Mouse (Mus musculus) ES-E14 (cell line): ENCODE measurements around the gene Cic. TPM values are rescaled to one million over a fixed set of nuclear protein-coding genes. Genes with fewer than 3 reads are reported as not detected.

Source experiments
- DNase-seq: peaks from one replicate; pipeline ENCODE4 v3.0.0-alpha.2; 2013; ENCODE audit warnings: low read depth, low spot score
- H3K27ac ChIP-seq: 2 replicates; pipeline ENCODE4 v1.5.1; 2012; ENCODE audit warnings: low read depth, mild to moderate bottlenecking, low read length, moderate library complexity, mixed read lengths; ENCODE audit not compliant: poor library complexity, insufficient read depth, severe bottlenecking
- H3K36me3 ChIP-seq: 2 replicates; pipeline ENCODE4 v1.6.1; 2012; ENCODE audit warnings: mild to moderate bottlenecking, low read length, moderate library complexity, mixed read lengths; ENCODE audit not compliant: control insufficient read depth, poor library complexity, insufficient read depth, severe bottlenecking
- H3K4me1 ChIP-seq, 2 experiments: fragments of 150-350 bp in 1 of 2; sonication (generic) in 1 of 2; 2 replicates each; pipeline ENCODE4 v1.6.1; 2012; ENCODE audit warnings: low read length in 2 of 2, mild to moderate bottlenecking in 1 of 2, mixed read lengths in 1 of 2; ENCODE audit not compliant: control insufficient read depth in 2 of 2, insufficient read depth in 2 of 2, poor library complexity in 1 of 2
- H3K4me3 ChIP-seq, 2 experiments: fragments of 150-350 bp in 1 of 2; sonication (generic) in 1 of 2; 2 replicates each; pipeline ENCODE4 v1.5.1; 2012; ENCODE audit warnings: low read length in 2 of 2, low read depth in 1 of 2, mild to moderate bottlenecking in 1 of 2, mixed read lengths in 1 of 2; ENCODE audit not compliant: insufficient read depth in 1 of 2, poor library complexity in 1 of 2, severe bottlenecking in 1 of 2
- H3K9ac ChIP-seq: 2 replicates; pipeline ENCODE4 v1.6.1; 2012; ENCODE audit warnings: low read depth, mild to moderate bottlenecking, low read length, mixed read lengths; ENCODE audit not compliant: poor library complexity, insufficient read depth, severe bottlenecking
- H3K9me3 ChIP-seq: fragments of 150-350 bp; sonication (generic); 2 replicates; pipeline ENCODE4 v1.6.1; 2012; ENCODE audit warnings: low read depth, mild to moderate bottlenecking, low read length; ENCODE audit not compliant: control insufficient read depth, insufficient read depth
- CHD2 ChIP-seq: IDR thresholded peaks from 2 replicates; pipeline ENCODE4 v1.6.1; 2014; ENCODE audit warnings: mild to moderate bottlenecking, low read depth, low read length, inconsistent platforms
- HCFC1 ChIP-seq: IDR thresholded peaks from 2 replicates; pipeline ENCODE4 v1.6.1; 2012; ENCODE audit warnings: low read length, inconsistent platforms, borderline replicate concordance; ENCODE audit not compliant: insufficient read depth
- MAFK ChIP-seq: IDR thresholded peaks from 2 replicates; pipeline ENCODE4 v1.6.1; 2014; ENCODE audit warnings: mild to moderate bottlenecking, low read depth, low read length, inconsistent platforms; ENCODE audit not compliant: insufficient read depth
- ZC3H11A ChIP-seq: IDR thresholded peaks from 2 replicates; pipeline ENCODE4 v1.6.1; 2012; ENCODE audit warnings: low read depth, mild to moderate bottlenecking, inconsistent platforms, low read length, borderline replicate concordance
- ZNF384 ChIP-seq: IDR thresholded peaks from 2 replicates; pipeline ENCODE4 v1.6.1; 2012; ENCODE audit warnings: low read depth, low read length, inconsistent platforms
- in situ Hi-C, 2 experiments: fragments of 600-800 bp; cut with MboI; formaldehyde crosslinking; loops; one replicate each; pipeline ENCODE4 v1.15.1; 2025; ENCODE audit warnings: low sequenced_read_pairs in 2 of 2, inconsistent platforms in 1 of 2; ENCODE audit not compliant: unreplicated experiment in 2 of 2
- total RNA-seq: library from RNA; depleted of rRNA; stranded (reverse); fragments of 300-350 nt; gene quantifications from 2 replicates; pipeline ENCODE4 v1.2.3, GENCODE M21; 2012

The Cic gene
- total RNA-seq, 1 experiment: 72.4 TPM

DNA sequence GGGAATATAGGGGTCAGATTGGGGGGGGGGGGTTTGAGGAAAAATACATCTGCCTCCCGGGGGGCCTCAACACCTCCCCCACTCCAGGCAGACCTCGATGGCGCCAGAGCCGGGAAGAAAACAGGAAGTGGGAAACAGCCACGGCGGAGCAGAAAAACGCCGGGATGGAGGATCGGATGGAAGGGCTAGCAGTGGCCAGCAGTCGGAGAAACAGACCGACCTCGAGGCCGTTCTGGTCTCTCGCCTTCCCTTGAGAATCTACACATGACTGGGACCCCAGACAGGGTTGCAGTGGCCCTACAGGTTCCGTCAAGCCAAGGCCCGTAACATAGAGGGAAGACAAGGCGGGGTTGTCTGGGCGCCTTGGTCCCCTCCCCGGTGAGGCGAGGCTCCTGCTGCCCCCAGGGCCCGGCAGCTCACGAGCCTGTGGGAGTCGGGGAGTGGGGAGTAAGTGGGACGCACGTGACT is 18.6 kb upstream of the Cic start:
- in situ Hi-C loops: no loop called here
- no peak for DNase-seq
- Histone ChIP-seq H3K27ac (peak overlapping the region; percentile 94), H3K9ac (peak overlapping the region; percentile 91), H3K4me1 (peaks cover 3 to 26% of the 10 kb centered on the region in 2 experiments), H3K9me3 (no peaks in the 10 kb centered on the region), H3K36me3 (peaks cover 29% of the 10 kb centered on the region), H3K4me3 (peak overlapping the region; percentile 92 to 98)
- TF ChIP-seq HCFC1: no peak
- no peak for TF ChIP-seq ZC3H11A
- TF ChIP-seq ZNF384: no peak
- no peak for TF ChIP-seq MAFK
- TF ChIP-seq CHD2: no peak

DNA sequence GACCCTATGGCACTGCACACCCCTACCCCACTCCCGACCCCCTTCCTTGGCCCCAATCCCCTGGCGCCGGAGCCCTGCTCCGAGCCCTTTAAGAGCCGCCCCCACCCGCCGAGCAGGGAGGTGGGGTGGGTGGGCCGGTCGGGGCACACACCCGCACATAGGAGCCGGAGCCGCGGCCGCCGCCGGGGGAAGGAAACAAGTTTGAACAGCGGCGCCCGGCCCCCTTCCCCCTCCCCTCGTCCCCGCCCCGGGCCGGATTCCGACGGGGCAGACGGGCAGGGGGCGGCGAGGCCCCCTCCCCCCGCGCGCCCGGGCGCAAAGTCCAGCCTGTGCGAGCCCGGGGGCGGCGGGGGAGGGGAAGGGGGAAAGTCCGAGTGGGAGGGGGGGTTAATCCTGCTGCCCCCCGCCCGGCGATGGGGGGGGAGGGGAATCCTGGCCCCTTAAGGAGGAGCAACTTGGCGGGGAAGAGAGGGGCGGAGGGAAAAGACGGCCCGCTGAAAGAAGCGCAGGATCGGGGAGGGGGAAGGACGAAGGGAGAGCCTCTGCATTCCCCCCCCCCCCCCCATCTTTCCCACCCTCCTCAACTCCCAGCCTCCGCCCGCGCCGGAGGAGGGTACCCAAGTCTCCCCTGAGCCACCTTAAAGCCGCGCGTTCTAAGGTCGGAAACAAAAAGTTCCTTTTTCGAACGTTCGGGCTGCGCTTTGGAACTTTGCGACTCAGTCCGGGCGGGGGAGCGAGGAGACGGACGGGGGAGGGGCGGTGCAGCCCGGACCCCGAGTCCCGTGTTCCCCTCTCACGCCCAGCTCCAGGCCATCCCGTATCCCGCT is 18.0 kb upstream of the Cic start:
- Histone ChIP-seq H3K9ac (peak overlapping the region; percentile 91), H3K4me3 (peak overlapping the region; percentile 92 to 98), H3K27ac (peak overlapping the region; percentile 94), H3K4me1 (peaks cover 3 to 22% of the 10 kb centered on the region in 2 experiments), H3K36me3 (peaks cover 24% of the 10 kb centered on the region), H3K9me3 (no peaks in the 10 kb centered on the region)
- in situ Hi-C loops: no loop called here
- DNase-seq: peak; percentile 68
- TF ChIP-seq ZNF384: no peak
- TF ChIP-seq ZC3H11A: no peak
- TF ChIP-seq CHD2: no peak

- Histone ChIP-seq H3K36me3 (peaks cover 16% of the 10 kb centered on the region), H3K4me3 (peak within 1 kb of the TSS; percentile 92 to 98), H3K9me3 (no peaks in the 10 kb centered on the region), H3K9ac (peak within 1 kb of the TSS; percentile 87), H3K4me1 (peaks cover 3 to 18% of the 10 kb centered on the region in 2 experiments), H3K27ac (peak within 1 kb of the TSS; percentile 94)
- DNase-seq: peak; percentile 82
- TF ChIP-seq CHD2: no peak
- TF ChIP-seq ZNF384: no peak
- TF ChIP-seq MAFK: no peak
- TF ChIP-seq HCFC1: no peak
- no peak for TF ChIP-seq ZC3H11A
- in situ Hi-C loops: no loop called here
Observed at GRCm38 (mm10) chr7:25250141-25250972, 17.1 kb upstream of the Cic start, which contains the start of gene Erf. Erf (minus strand) TSS chr7:25250761.

DNA sequence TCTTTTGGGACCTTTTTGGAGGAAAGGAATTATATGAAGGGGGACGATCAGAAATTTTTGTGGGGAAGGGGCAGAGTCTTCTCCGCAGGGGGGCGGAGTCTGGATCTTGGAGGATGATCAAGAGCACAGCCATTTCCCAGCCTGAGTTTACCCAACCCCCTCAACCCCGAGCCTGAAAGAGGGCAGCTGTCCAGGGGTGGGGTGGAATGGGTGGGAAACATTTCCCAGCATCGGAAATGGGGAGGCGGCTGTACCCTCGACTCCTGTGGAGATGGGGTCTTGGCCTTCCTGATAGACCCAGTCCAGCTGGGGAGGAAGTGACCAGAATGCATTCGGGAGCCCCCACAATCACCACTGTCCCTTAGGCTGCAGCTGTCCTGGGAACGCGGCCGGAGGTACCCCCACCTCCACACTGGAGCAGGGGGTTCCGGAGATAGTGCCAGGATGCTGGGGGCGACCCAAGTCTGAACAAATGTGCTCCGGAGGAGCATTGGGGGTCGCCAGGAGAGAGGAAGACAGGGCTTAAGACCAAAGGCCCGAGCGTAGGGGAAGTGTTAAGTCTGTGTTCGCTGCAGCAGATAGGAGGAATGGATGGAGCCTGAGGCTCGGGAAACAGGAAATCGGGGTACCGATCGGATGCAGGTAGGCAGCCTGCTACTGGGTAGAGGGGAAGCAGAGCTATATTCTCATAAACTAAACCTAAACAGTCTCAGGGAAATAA is 16.3 kb upstream of the Cic start:
- H3K9ac ChIP-seq: peak overlapping the region; percentile 60; the same call in 1 of the 2 replicates
- peaks cover 0 to 15% of the 10 kb centered on the region in 2 experiments for H3K4me1 ChIP-seq
- peak overlapping the region; percentile 80; the same call in 1 of the 2 replicates for H3K27ac ChIP-seq
- peak overlapping the region; percentile 92 to 98 for H3K4me3 ChIP-seq
- H3K36me3 ChIP-seq: peaks cover 7% of the 10 kb centered on the region
- no peaks in the 10 kb centered on the region for H3K9me3 ChIP-seq
- no peak for TF ChIP-seq MAFK
- TF ChIP-seq HCFC1: no peak
- TF ChIP-seq ZC3H11A: no peak
- TF ChIP-seq ZNF384: no peak
- no peak for TF ChIP-seq CHD2
- in situ Hi-C loops: no loop called here
- DNase-seq: peak; percentile 66
